Mouse (Mus musculus) spleen, adult 2 months (tissue): ENCODE measurements around the gene Trim62. TPM values are rescaled to one million over a fixed set of nuclear protein-coding genes. Genes with fewer than 3 reads are reported as not detected.

Experiments used
- DNase-seq, 2 experiments: peaks; one replicate each; pipeline versions ENCODE4 v3.0.0 to v3.0.0-alpha.2; 2012 to 2021; ENCODE audit warnings: low spot score in 2 of 2, low read depth in 1 of 2
- H3K27ac ChIP-seq: fragments of 200-500 bp; 2 replicates; pipeline ENCODE4 v1.5.1; 2012; ENCODE audit warnings: low read length, inconsistent platforms; ENCODE audit not compliant: insufficient read depth
- H3K27me3 ChIP-seq: fragments of 200-500 bp; 2 replicates; pipeline ENCODE4 v1.6.1; 2012; ENCODE audit warnings: mild to moderate bottlenecking, moderate library complexity, low read length, inconsistent platforms; ENCODE audit not compliant: control insufficient read depth, insufficient read depth
- H3K36me3 ChIP-seq: fragments of 200-500 bp; 2 replicates; pipeline ENCODE4 v1.6.1; 2012; ENCODE audit warnings: mild to moderate bottlenecking, low read length, inconsistent platforms; ENCODE audit not compliant: control insufficient read depth, insufficient read depth
- H3K4me1 ChIP-seq: fragments of 200-500 bp; 2 replicates; pipeline ENCODE4 v1.6.1; 2011; ENCODE audit warnings: inconsistent platforms; ENCODE audit not compliant: control insufficient read depth, insufficient read depth, insufficient read length
- H3K4me3 ChIP-seq: fragments of 200-500 bp; 2 replicates; pipeline ENCODE4 v1.5.1; 2011; ENCODE audit warnings: mild to moderate bottlenecking, inconsistent platforms; ENCODE audit not compliant: insufficient read depth, insufficient read length; ENCODE audit errors: extremely low read depth
- CTCF ChIP-seq: fragments of 200-500 bp; IDR thresholded peaks from 2 replicates; pipeline ENCODE4 v1.5.1; 2011; ENCODE audit warnings: mild to moderate bottlenecking, inconsistent platforms; ENCODE audit not compliant: insufficient read depth, insufficient read length, insufficient replicate concordance; ENCODE audit errors: extremely low read depth
- POLR2A ChIP-seq: fragments of 200-500 bp; IDR thresholded peaks from 2 replicates; pipeline ENCODE4 v1.6.1; 2011; ENCODE audit warnings: low read depth, low read length, inconsistent platforms
- WGBS: fragments of 180-500 bp; shearing (Covaris S2); methylation state at CpG from one replicate; pipeline ENCODE4 v1.1.7; 2018; 5-methylcytosine and 5-hydroxymethylcytosine counted together
- polyA plus RNA-seq: library from polyadenylated mRNA; depleted of rRNA; stranded (reverse); fragments of >200 nt; gene quantifications from 2 replicates; pipeline ENCODE4 v1.2.3, GENCODE M21; 2012

Trim62 gene
- polyA plus RNA-seq, 1 experiment, result 3.9 TPM

GRCm38 (mm10) chr4:128884711-128885095, 1.3 kb downstream of the Trim62 start:
- H3K4me3 ChIP-seq, result no peak overlapping the region; the same call in 1 of the 2 replicates
- no peak overlapping the region for H3K27ac ChIP-seq
- DNase-seq, result no peak
- 62% methylated on average over 5 of the region's 5 CpGs for WGBS
- H3K27me3 ChIP-seq, result peaks cover 7% of the 10 kb centered on the region
- H3K36me3 ChIP-seq, result no peaks in the 10 kb centered on the region
- no peak for TF ChIP-seq CTCF
- TF ChIP-seq POLR2A, result no peak
- peaks cover 4% of the 10 kb centered on the region; the same call in 1 of the 2 replicates for H3K4me1 ChIP-seq

DNA sequence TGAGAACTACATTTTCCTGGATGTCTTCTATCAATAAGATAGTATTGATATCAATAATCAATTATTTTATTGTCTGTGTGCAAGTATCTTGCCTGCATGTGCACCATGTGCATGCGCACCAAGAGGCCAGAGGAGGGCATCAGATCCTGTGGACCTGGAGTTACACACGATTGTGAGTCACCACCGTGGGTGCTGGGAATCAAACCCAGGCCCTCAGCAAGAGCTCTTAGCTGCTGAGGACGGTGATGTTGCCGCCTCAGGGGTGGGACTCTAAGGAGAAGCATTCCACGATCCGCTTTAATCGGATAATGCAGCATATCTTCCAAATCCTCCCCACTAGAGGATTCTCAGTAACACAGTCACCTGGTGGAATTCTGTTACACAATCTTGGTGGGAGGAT, 2.2 kb downstream of the Trim62 start:
- peaks cover 4% of the 10 kb centered on the region; the same call in 1 of the 2 replicates for H3K4me1 ChIP-seq
- WGBS, result 94% methylated on average over 8 of the region's 8 CpGs
- peaks cover 7% of the 10 kb centered on the region for H3K27me3 ChIP-seq
- H3K36me3 ChIP-seq, result no peaks in the 10 kb centered on the region
- DNase-seq, result no peak
- no peak overlapping the region for H3K4me3 ChIP-seq
- no peak overlapping the region for H3K27ac ChIP-seq
- TF ChIP-seq POLR2A, result no peak
- TF ChIP-seq CTCF, result no peak

- WGBS, result 88% methylated on average over 5 of the region's 5 CpGs
- TF ChIP-seq CTCF, result no peak
- no peak for TF ChIP-seq POLR2A
- no peaks in the 10 kb centered on the region for H3K36me3 ChIP-seq
- H3K4me1 ChIP-seq, result peaks cover 4% of the 10 kb centered on the region; the same call in 1 of the 2 replicates
- no peak for DNase-seq
- H3K27ac ChIP-seq, result no peak overlapping the region
- peaks cover 7% of the 10 kb centered on the region for H3K27me3 ChIP-seq
- H3K4me3 ChIP-seq, result no peak overlapping the region
Observed at GRCm38 (mm10) chr4:128886571-128886970, 3.2 kb downstream of the Trim62 start.

DNA sequence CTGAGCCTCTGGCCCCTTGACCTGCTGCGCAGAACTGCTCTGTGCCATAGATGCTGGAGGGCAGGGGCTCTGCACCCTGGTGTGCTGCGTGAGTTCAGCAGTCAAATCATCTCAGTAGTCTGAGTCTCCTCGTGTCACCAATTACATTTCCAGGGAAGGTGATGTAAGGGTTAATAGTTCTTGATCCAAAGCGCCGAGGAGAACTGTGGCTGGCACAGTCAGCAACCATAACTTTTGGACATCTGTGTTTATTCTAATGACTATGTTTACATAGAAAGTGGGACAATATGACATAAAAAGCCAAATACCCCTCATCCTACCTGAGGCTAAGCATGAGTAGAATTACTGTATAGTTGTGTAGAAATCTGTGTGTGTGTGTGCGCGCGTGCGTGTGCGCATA, 3.6 kb downstream of the Trim62 start:
- no peak overlapping the region for H3K4me3 ChIP-seq
- no peaks in the 10 kb centered on the region for H3K36me3 ChIP-seq
- peaks cover 4% of the 10 kb centered on the region; the same call in 1 of the 2 replicates for H3K4me1 ChIP-seq
- H3K27me3 ChIP-seq, result peaks cover 7% of the 10 kb centered on the region
- TF ChIP-seq POLR2A (no peak), CTCF (no peak)
- 91% methylated on average over 10 of the region's 10 CpGs for WGBS
- no peak overlapping the region for H3K27ac ChIP-seq
- no peak for DNase-seq

DNA sequence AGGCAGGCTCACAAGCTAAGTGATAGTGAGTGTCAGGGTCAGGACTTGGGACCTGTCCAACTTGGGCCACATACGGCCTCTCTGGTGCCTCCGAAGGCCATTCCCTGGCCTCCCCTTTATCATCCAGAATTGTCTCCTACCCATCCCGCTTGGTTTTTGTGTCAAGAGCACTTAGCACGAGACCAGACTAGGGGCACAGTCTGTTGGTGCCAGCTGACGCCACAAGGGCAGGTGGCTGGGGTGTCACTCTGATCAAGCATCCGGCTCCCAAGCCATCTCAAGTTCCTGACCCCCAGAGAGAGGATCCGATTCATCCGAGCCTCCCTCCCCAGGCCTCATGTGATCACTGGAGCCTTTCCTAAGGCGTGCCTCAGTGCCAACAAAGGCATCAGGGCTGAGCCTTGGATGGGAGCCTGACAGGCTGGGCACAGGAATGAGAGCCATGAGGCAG, 4.3 kb downstream of the Trim62 start:
- 88% methylated on average over 9 of the region's 9 CpGs for WGBS

GRCm38 (mm10) chr4:128888436-128888990, 5.1 kb downstream of the Trim62 start:
- H3K36me3 ChIP-seq, result no peaks in the 10 kb centered on the region
- no peak overlapping the region for H3K4me3 ChIP-seq
- WGBS, result 86% methylated on average over 6 of the region's 6 CpGs
- H3K27me3 ChIP-seq, result peaks cover 4% of the 10 kb centered on the region
- H3K4me1 ChIP-seq, result peaks cover 4% of the 10 kb centered on the region; the same call in 1 of the 2 replicates
- DNase-seq, result no peak
- no peak for TF ChIP-seq CTCF
- TF ChIP-seq POLR2A, result no peak
- H3K27ac ChIP-seq, result no peak overlapping the region

More for the DNA sequence above, 4.3 kb downstream of the Trim62 start:
- Histone ChIP-seq H3K36me3 (no peaks in the 10 kb centered on the region), H3K4me3 (no peak overlapping the region), H3K4me1 (peaks cover 4% of the 10 kb centered on the region; the same call in 1 of the 2 replicates), H3K27me3 (peaks cover 7% of the 10 kb centered on the region), H3K27ac (no peak overlapping the region)
- DNase-seq, result no peak
- no peak for TF ChIP-seq CTCF
- TF ChIP-seq POLR2A, result no peak

DNA sequence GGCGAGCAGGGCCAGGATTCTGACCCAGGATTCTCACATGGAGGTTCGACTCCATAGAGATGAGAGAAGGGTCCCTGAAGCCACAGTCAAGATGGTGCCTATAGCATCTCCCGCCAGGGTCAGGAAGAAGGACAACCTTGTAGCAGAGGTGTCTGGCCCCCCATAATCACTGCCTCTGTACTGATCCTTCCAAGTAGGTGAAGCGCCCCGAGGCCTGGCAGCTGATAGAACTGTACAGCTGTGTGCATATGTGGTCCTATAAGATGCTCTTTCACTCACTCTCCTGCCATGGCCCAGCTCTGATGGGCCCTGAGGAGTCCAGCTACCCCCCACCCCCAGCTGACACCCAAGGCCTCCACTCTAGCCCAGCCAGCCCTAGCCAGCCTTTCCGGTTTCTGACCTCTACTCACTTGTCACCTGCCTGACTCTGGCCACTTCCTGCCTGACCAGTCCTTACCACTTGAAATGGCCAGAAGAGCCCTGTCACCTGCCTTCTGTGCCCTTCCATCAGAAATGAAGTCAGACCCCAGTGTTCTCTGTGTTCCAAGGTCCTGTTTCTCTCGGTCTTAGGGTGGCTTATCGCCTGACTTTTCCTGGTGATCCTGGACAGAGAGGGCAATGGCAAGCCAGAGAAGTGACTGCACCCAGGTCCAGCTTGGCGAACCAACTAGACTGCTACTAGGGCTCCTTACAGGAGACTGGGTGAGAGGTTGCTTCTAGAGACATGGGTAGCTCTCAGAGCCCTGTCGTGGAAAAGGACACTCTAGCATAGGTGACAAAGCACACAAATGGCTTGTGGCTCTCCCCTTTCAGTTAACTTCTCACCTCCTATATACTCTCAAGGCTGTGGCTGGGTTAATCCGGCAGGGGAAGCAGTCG, 6.6 kb downstream of the Trim62 start:
- Histone ChIP-seq H3K27me3 (no peaks in the 10 kb centered on the region), H3K27ac (no peak overlapping the region), H3K4me1 (no peaks in the 10 kb centered on the region), H3K4me3 (no peak overlapping the region), H3K36me3 (no peaks in the 10 kb centered on the region)
- DNase-seq, result no peak
- TF ChIP-seq CTCF (no peak), POLR2A (no peak)
- 90% methylated on average over 12 of the region's 12 CpGs for WGBS
